Mouse (Mus musculus) MEL (cell line): ENCODE measurements at regions not wholly inside any gene's neighbourhood (a gene's known extent, or its start where the extent isn't known, plus 50 kb on each side); places are given as distances from the start of the nearest gene placed in this dataset.
A peak's percentile ranks its signal among the peaks of the same experiment; 100 is the strongest.

Source experiments
- BHLHE40 ChIP-seq: IDR thresholded peaks from 2 replicates; pipeline ENCODE4 v1.6.1; 2012; ENCODE audit warnings: low read depth, mild to moderate bottlenecking, inconsistent platforms, low read length, improper control_type of control experiment, borderline replicate concordance
- EP300 ChIP-seq, 2 experiments: IDR thresholded peaks; 2 replicates each; pipeline ENCODE4 v1.6.1; 2011; ENCODE audit warnings: improper control_type of control experiment in 2 of 2, low read length in 2 of 2, low read depth in 1 of 2, mild to moderate bottlenecking in 1 of 2
- POLR2A ChIP-seq, 2 experiments: IDR thresholded peaks; 2 replicates each; pipeline ENCODE4 v1.6.1; 2011 to 2012; ENCODE audit warnings: low read length in 2 of 2, mild to moderate bottlenecking in 2 of 2, control low read depth in 1 of 2, improper control_type of control experiment in 1 of 2, low read depth in 1 of 2, moderate library complexity in 1 of 2; ENCODE audit not compliant: control insufficient read depth in 1 of 2, insufficient read depth in 1 of 2, poor library complexity in 1 of 2
- POLR2AphosphoS2 ChIP-seq: IDR thresholded peaks from 2 replicates; pipeline ENCODE4 v1.6.1; 2011; ENCODE audit warnings: low read length, improper control_type of control experiment
- TBP ChIP-seq: IDR thresholded peaks from 2 replicates; pipeline ENCODE4 v1.8.0; 2011; ENCODE audit warnings: low read depth, low read length, improper control_type of control experiment
- ZC3H11A ChIP-seq: IDR thresholded peaks from 2 replicates; pipeline ENCODE4 v1.6.1; 2012; ENCODE audit warnings: low read depth, mild to moderate bottlenecking, inconsistent platforms, low read length, improper control_type of control experiment

DNA sequence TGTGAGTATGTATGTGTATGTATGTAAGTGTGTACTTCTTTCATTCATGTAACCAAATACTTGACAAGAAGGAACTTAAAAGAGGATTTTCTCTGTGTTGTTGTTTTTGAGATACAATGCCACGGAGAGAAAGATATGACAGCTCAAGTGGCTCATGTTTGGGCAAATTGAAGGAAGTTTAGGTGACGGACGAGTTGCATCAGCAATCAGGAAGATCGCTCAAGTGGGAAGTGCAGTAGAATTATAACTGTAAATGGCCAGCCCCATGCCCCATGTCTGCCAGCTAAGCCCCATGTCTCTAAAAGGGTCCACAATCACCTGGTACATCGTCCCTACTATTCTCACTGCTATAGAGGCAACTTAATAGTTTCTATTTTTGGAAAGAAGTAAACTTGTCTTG is 896.6 kb upstream of the Lrrc6 start:
- TF ChIP-seq TBP (no peak), ZC3H11A (no peak), EP300 (IDR thresholded peaks at IDR 0.05; ENCODE audit: low read depth in 1 of 2, low read length in 2 of 2) (peak in 1 of 2 experiments; percentile 79; a peak in 3 of 4 replicates), POLR2A (IDR thresholded peaks at IDR 0.05; ENCODE audit: control insufficient read depth in 1 of 2, insufficient read depth in 1 of 2, low read depth in 1 of 2, low read length in 2 of 2, poor library complexity in 1 of 2) (no peak), POLR2AphosphoS2 (peak; percentile 51; the same call in 1 of the 2 replicates), BHLHE40 (no peak)
